Mouse (Mus musculus) thymus, adult 2 months (tissue): ENCODE results near the gene Krt34.

Experiments
- CTCF ChIP-seq: fragments of 200-500 bp; IDR thresholded peaks from 2 replicates; pipeline ENCODE4 v1.5.1; 2012; ENCODE audit warnings: mild to moderate bottlenecking, control low read depth, low read length, moderate library complexity, borderline replicate concordance; ENCODE audit not compliant: control insufficient read depth, poor library complexity, insufficient read depth; ENCODE audit errors: extremely low read depth
- POLR2A ChIP-seq: fragments of 200-500 bp; IDR thresholded peaks from 2 replicates; pipeline ENCODE4 v1.6.1; 2012; ENCODE audit warnings: mild to moderate bottlenecking, low read length, control low read depth, moderate library complexity; ENCODE audit not compliant: control insufficient read depth, poor library complexity, insufficient read depth; ENCODE audit errors: extremely low read depth

- no peak for TF ChIP-seq CTCF
- TF ChIP-seq POLR2A, result no peak
Observed at GRCm38 (mm10) chr11:100055686-100056655, 14.6 kb upstream of the Krt34 start.
